Mouse (Mus musculus) small intestine, adult 2 months (tissue): Measurements from ENCODE around the gene Gsdma. TPM values are rescaled to one million over a fixed set of nuclear protein-coding genes. Genes with fewer than 3 reads are reported as not detected.

ENCODE experiments used
- H3K27ac ChIP-seq: fragments of 200-500 bp; 2 replicates; pipeline ENCODE4 v1.5.1; 2012; ENCODE audit warnings: low read depth, low read length, control low read depth, inconsistent platforms; ENCODE audit not compliant: insufficient read depth
- H3K27me3 ChIP-seq: fragments of 200-500 bp; 2 replicates; pipeline ENCODE4 v1.6.1; 2012; ENCODE audit warnings: mild to moderate bottlenecking, moderate library complexity, low read length, inconsistent platforms; ENCODE audit not compliant: control insufficient read depth, insufficient read depth
- H3K36me3 ChIP-seq: fragments of 200-500 bp; 2 replicates; pipeline ENCODE4 v1.6.1; 2012; ENCODE audit warnings: mild to moderate bottlenecking, low read length, control low read depth, inconsistent platforms; ENCODE audit not compliant: control insufficient read depth, insufficient read depth
- H3K4me1 ChIP-seq: fragments of 200-500 bp; 2 replicates; pipeline ENCODE4 v1.6.1; 2012; ENCODE audit warnings: low read length, inconsistent platforms, mixed read lengths; ENCODE audit not compliant: control insufficient read depth, insufficient read depth, insufficient read length
- H3K4me3 ChIP-seq: fragments of 200-500 bp; 2 replicates; pipeline ENCODE4 v1.5.1; 2012; ENCODE audit warnings: low read depth, mild to moderate bottlenecking, control low read depth, inconsistent platforms, low read length, moderate library complexity
- CTCF ChIP-seq: fragments of 200-500 bp; IDR thresholded peaks from 2 replicates; pipeline ENCODE4 v1.5.1; 2012; ENCODE audit warnings: low read depth, mild to moderate bottlenecking, control low read depth, inconsistent platforms, low read length, moderate library complexity, mixed read lengths; ENCODE audit not compliant: insufficient replicate concordance, insufficient read length; ENCODE audit errors: extremely low read depth
- POLR2A ChIP-seq: fragments of 200-500 bp; IDR thresholded peaks from 2 replicates; pipeline ENCODE4 v1.6.1; 2012; ENCODE audit warnings: low read depth, mild to moderate bottlenecking, control low read depth, inconsistent platforms, low read length, moderate library complexity
- WGBS: fragments of 180-500 bp; shearing (Covaris S2); methylation state at CpG from one replicate; pipeline ENCODE4 v1.1.7; 2018; 5-methylcytosine and 5-hydroxymethylcytosine counted together
- polyA plus RNA-seq: library from polyadenylated mRNA; depleted of rRNA; stranded (reverse); fragments of >200 nt; gene quantifications from 2 replicates; pipeline ENCODE4 v1.2.3, GENCODE M21; 2012

Gsdma gene
- polyA plus RNA-seq, 1 experiment = 0.25 TPM

- TF ChIP-seq POLR2A (no peak), CTCF (no peak)
- no peaks in the 10 kb centered on the region for H3K27me3 ChIP-seq
- no peak overlapping the region for H3K4me3 ChIP-seq
- H3K4me1 ChIP-seq = peaks cover 3% of the 10 kb centered on the region; the same call in 1 of the 2 replicates
- 73% methylated on average over 4 of the region's 4 CpGs for WGBS
- peaks cover 9% of the 10 kb centered on the region for H3K36me3 ChIP-seq
- H3K27ac ChIP-seq = no peak overlapping the region
These were observed 17.0 kb downstream of the Gsdma start for GRCm38 (mm10) chr11:98681186-98681585.

- H3K36me3 ChIP-seq = peaks cover 13% of the 10 kb centered on the region
- WGBS = 4% methylated on average over 45 of the region's 45 CpGs
- H3K4me3 ChIP-seq = peak within 1 kb of the TSS; percentile 84
- peak within 1 kb of the TSS; percentile 63 for H3K27ac ChIP-seq
- no peaks in the 10 kb centered on the region for H3K27me3 ChIP-seq
- peaks cover 3% of the 10 kb centered on the region; the same call in 1 of the 2 replicates for H3K4me1 ChIP-seq
- 0 out of 2 replicates have a peak, but pooled peaks have one; percentile 3 for TF ChIP-seq CTCF
- peak; percentile 89 for TF ChIP-seq POLR2A
These were observed 17.9 kb downstream of the Gsdma start, which contains the start of gene Psmd3 for GRCm38 (mm10) chr11:98681786-98682745. Gene Psmd3 (plus strand): TSS chr11:98682554.

GRCm38 (mm10) chr11:98682811-98683210 lies 18.7 kb downstream of the Gsdma start:
- Histone ChIP-seq H3K36me3 (peaks cover 19% of the 10 kb centered on the region), H3K27me3 (no peaks in the 10 kb centered on the region), H3K27ac (peak overlapping the region; percentile 12), H3K4me1 (peaks cover 3% of the 10 kb centered on the region; the same call in 1 of the 2 replicates), H3K4me3 (peak overlapping the region; percentile 84)
- TF ChIP-seq POLR2A = no peak
- TF ChIP-seq CTCF = no peak
- under 1% methylated on average over 23 of the region's 23 CpGs for whole genome bisulfite sequencing

- Histone ChIP-seq H3K27me3 (no peaks in the 10 kb centered on the region), H3K27ac (no peak overlapping the region), H3K4me1 (peaks cover 5% of the 10 kb centered on the region; the same call in 1 of the 2 replicates), H3K36me3 (peaks cover 38% of the 10 kb centered on the region), H3K4me3 (no peak overlapping the region)
- TF ChIP-seq CTCF (no peak), POLR2A (no peak)
- 86% methylated on average over 9 of the region's 9 CpGs for WGBS
These were observed 21.5 kb downstream of the Gsdma start for GRCm38 (mm10) chr11:98685642-98686041.

GRCm38 (mm10) chr11:98686976-98687375 lies 22.8 kb downstream of the Gsdma start:
- 64% methylated on average over 4 of the region's 4 CpGs for WGBS
- Histone ChIP-seq H3K4me3 (no peak overlapping the region), H3K27me3 (no peaks in the 10 kb centered on the region), H3K4me1 (peaks cover 5% of the 10 kb centered on the region; the same call in 1 of the 2 replicates), H3K27ac (no peak overlapping the region), H3K36me3 (peaks cover 49% of the 10 kb centered on the region)
- TF ChIP-seq POLR2A = no peak
- TF ChIP-seq CTCF = no peak

GRCm38 (mm10) chr11:98688009-98688408 lies 23.9 kb downstream of the Gsdma start:
- Histone ChIP-seq H3K36me3 (peaks cover 56% of the 10 kb centered on the region), H3K27ac (no peak overlapping the region), H3K4me3 (no peak overlapping the region), H3K4me1 (peaks cover 5% of the 10 kb centered on the region; the same call in 1 of the 2 replicates), H3K27me3 (no peaks in the 10 kb centered on the region)
- TF ChIP-seq POLR2A = no peak
- TF ChIP-seq CTCF = no peak
- 80% methylated on average over 8 of the region's 8 CpGs for WGBS

- Histone ChIP-seq H3K4me3 (no peak overlapping the region), H3K27ac (no peak overlapping the region), H3K27me3 (no peaks in the 10 kb centered on the region), H3K4me1 (no peaks in the 10 kb centered on the region), H3K36me3 (peaks cover 63% of the 10 kb centered on the region)
- WGBS = 48% methylated on average over 13 of the region's 13 CpGs
- TF ChIP-seq CTCF (no peak), POLR2A (no peak)
These were observed 29.1 kb downstream of the Gsdma start for GRCm38 (mm10) chr11:98693201-98693600.
